In the genomic region with DNA sequence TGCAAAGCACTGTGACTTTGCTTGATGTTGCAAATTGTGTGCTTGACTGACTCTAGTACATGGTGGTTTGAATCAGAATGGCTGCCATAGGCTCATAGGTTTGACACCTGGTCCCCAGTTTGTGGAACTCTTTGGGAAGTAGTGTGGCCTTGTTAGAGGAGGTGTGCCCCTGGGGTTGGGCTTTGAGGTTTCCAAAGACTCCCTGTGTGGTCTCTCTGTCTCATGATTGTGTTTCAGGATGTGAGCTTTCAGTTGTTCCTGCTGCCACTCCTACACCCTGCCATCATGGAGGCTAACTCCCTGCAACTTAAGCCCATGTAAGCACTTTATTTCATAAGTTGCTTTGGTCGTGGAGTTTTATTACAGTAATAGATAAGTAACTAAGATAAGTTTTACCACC, we compare ENCODE assay signal across 24 mouse cellular contexts. TPM values are rescaled to one million over a fixed set of nuclear protein-coding genes. Genes with fewer than 3 reads are reported as not detected.
DNase-seq lines count a peak whose midpoint lies in the region; ATAC-seq and TF ChIP-seq lines count a peak whose summit lies in the region.
"Had no signal": no experiment of that assay in that cellular context is flagged by ENCODE, and none has a peak within 500 bp of the region (broad histone marks: within the 10 kb centered on the region; RNA-seq: fewer than 3 reads in every experiment).

No protein-coding gene starts in this region.

- no peaks in the 10 kb centered on the region for H3K27me3 ChIP-seq in hindbrain, embryonic 14.5 days (ENCODE audit: control insufficient read depth, insufficient read depth, low read length)
- H3K27me3 ChIP-seq: embryonic facial prominence, embryonic 13.5 days; embryonic facial prominence, embryonic 15.5 days; forebrain, embryonic 12.5 days; Patski had no signal

- peak overlapping the region in 1 of 2 experiments; percentile 22; a peak in 1 of 4 replicates for H3K4me3 ChIP-seq in ES-E14 (ENCODE audit: insufficient read depth in 1 of 2, low read depth in 1 of 2, low read length in 2 of 2, poor library complexity in 1 of 2, severe bottlenecking in 1 of 2)
- no peak overlapping the region for H3K4me3 ChIP-seq in hindbrain, embryonic 14.5 days (replicated peaks; ENCODE audit: low read length)
- H3K4me3 ChIP-seq: embryonic facial prominence, embryonic 13.5 days; embryonic facial prominence, embryonic 15.5 days; erythroblast, embryonic 14.5 days; forebrain, embryonic 10.5 days; forebrain, embryonic 12.5 days had no signal

- WGBS in hindbrain, embryonic 14.5 days, result 88% methylated on average over 1 of the region's 1 CpGs

- in situ Hi-C loops in ES-E14 (cut with MboI; ENCODE audit: low sequenced_read_pairs in 2 of 2, unreplicated experiment in 2 of 2), result no loop called here

- DNase-seq in ES-CJ7 (ENCODE audit: low read depth, low spot score), result peak; percentile 73
- peak; percentile 65 for DNase-seq in ES-E14 (ENCODE audit: low read depth, low spot score)
- peak; percentile 86 for DNase-seq in ZHBTc4 (ENCODE audit: low read depth, low spot score)
- no peak for DNase-seq in hindbrain, embryonic 14.5 days (ENCODE audit: low spot score)
- DNase-seq in adrenal gland, postnatal 14 days, result no peak
- DNase-seq in ovary, postnatal 10 days (ENCODE audit: low spot score), result no peak
- DNase-seq: adrenal gland, adult 8-10 months; adrenal gland, postnatal 25 days; cerebellum, adult 11 months; cerebellum, adult 18-20 months; cerebellum, adult 8-10 months; cerebellum, adult 9-11 months; cerebellum, postnatal 14 days; cerebellum, postnatal 36 days; embryo, embryonic 11 days had no signal

- peaks cover 5 to 13% of the 10 kb centered on the region in 2 experiments; a peak in 2 of 4 replicates for H3K4me1 ChIP-seq in ES-E14 (ENCODE audit: control insufficient read depth in 2 of 2, insufficient read depth in 2 of 2, low read length in 2 of 2, poor library complexity in 1 of 2)
- no peaks in the 10 kb centered on the region for H3K4me1 ChIP-seq in hindbrain, embryonic 14.5 days (replicated peaks; ENCODE audit: control insufficient read depth, insufficient read depth, low read length)
- H3K4me1 ChIP-seq: embryonic facial prominence, embryonic 13.5 days; embryonic facial prominence, embryonic 15.5 days; forebrain, embryonic 10.5 days; forebrain, embryonic 12.5 days had no signal

- H3K9me3 ChIP-seq in ES-E14 (ENCODE audit: control insufficient read depth, insufficient read depth, low read depth, low read length), result no peaks in the 10 kb centered on the region
- no peaks in the 10 kb centered on the region for H3K9me3 ChIP-seq in hindbrain, embryonic 14.5 days (ENCODE audit: control insufficient read depth, low read length)
- H3K9me3 ChIP-seq: embryonic facial prominence, embryonic 13.5 days; embryonic facial prominence, embryonic 15.5 days; forebrain, embryonic 10.5 days; forebrain, embryonic 12.5 days had no signal

- H3K4me2 ChIP-seq in hindbrain, embryonic 14.5 days (replicated peaks), result no peak overlapping the region
- H3K4me2 ChIP-seq: embryonic facial prominence, embryonic 13.5 days; embryonic facial prominence, embryonic 15.5 days; forebrain, embryonic 12.5 days had no signal

- no peak overlapping the region; the same call in 1 of the 2 replicates for H3K27ac ChIP-seq in ES-E14 (ENCODE audit: insufficient read depth, low read depth, low read length, poor library complexity, severe bottlenecking)
- no peak overlapping the region for H3K27ac ChIP-seq in hindbrain, embryonic 14.5 days
- H3K27ac ChIP-seq: embryonic facial prominence, embryonic 13.5 days; embryonic facial prominence, embryonic 15.5 days; forebrain, embryonic 10.5 days; forebrain, embryonic 12.5 days had no signal

- H3K36me3 ChIP-seq in ES-E14 (ENCODE audit: control insufficient read depth, insufficient read depth, low read length, poor library complexity, severe bottlenecking), result no peaks in the 10 kb centered on the region
- no peaks in the 10 kb centered on the region for H3K36me3 ChIP-seq in hindbrain, embryonic 14.5 days (replicated peaks; ENCODE audit: control insufficient read depth, insufficient read depth)
- H3K36me3 ChIP-seq: embryonic facial prominence, embryonic 13.5 days; embryonic facial prominence, embryonic 15.5 days; forebrain, embryonic 10.5 days; forebrain, embryonic 12.5 days had no signal

- H3K9ac ChIP-seq in ES-E14 (ENCODE audit: insufficient read depth, low read depth, low read length, poor library complexity, severe bottlenecking), result no peak overlapping the region
- no peak overlapping the region for H3K9ac ChIP-seq in hindbrain, embryonic 14.5 days
- H3K9ac ChIP-seq: embryonic facial prominence, embryonic 13.5 days; embryonic facial prominence, embryonic 15.5 days; forebrain, embryonic 12.5 days had no signal

- no peak for ATAC-seq in hindbrain, embryonic 14.5 days (ENCODE audit: low FRiP score)
- ATAC-seq: activated CD4-positive, CD25-positive, alpha-beta regulatory T cell, adult 4 months; forebrain, embryonic 14.5 days; forebrain, embryonic 16.5 days had no signal

TF ChIP-seq in ES-E14, 5 proteins besides CTCF, POLR2A, EP300 and RAD21:
- TF ChIP-seq MAFK (IDR thresholded peaks at IDR 0.05; ENCODE audit: insufficient read depth, low read depth, low read length), result peak; percentile 34; the same call in 1 of the 2 replicates
- TF ChIP-seq ZC3H11A (IDR thresholded peaks at IDR 0.05; ENCODE audit: borderline replicate concordance, low read depth, low read length), result no peak

RNA-seq across cellular contexts. Expression of a gene that starts 16.0 kb away (rescaled TPM):
- 7.5 and 7.6 TPM in 2 replicates for total RNA-seq in ES-E14 (2012; rRNA removed)
- 11.8 and 17.3 TPM in 2 replicates for polyA plus RNA-seq in hindbrain, embryonic 14.5 days (2014; fragmentation: Nextera tagmentation; extraction: Ambion mirVana)
- 34.2 and 43.5 TPM in 2 replicates for total RNA-seq in adrenal gland, postnatal 14 days (2021)

Comparison
In these comparisons a context has a peak if more than half of its experiments do, and no peak if none do; other contexts are left out.
1. DNase-seq: peak in ES-CJ7 (single experiment), ES-E14 (single experiment) and ZHBTc4 (single experiment); none in hindbrain, embryonic 14.5 days (single experiment), adrenal gland, postnatal 14 days (single experiment) and ovary, postnatal 10 days (single experiment).